Mouse (Mus musculus) brain, embryonic 14.5 days (tissue): Measurements from ENCODE around the gene Gmnn. TPM values are rescaled to one million over a fixed set of nuclear protein-coding genes. Genes with fewer than 3 reads are reported as not detected.
A peak's percentile ranks its signal among the peaks of the same experiment; 100 is the strongest.
"Not testable (repeated sequence)": the region's sequence is repeated elsewhere in the genome, so short reads cannot be mapped to it uniquely, and the experiment has no call there.

Experiments
- DNase-seq: peaks from one replicate; pipeline ENCODE4 v3.0.0-alpha.2; 2011; ENCODE audit warnings: low read depth
- CTCF ChIP-seq: fragments of 200-500 bp; IDR thresholded peaks from 2 replicates; pipeline ENCODE4 v1.5.1; 2012; ENCODE audit warnings: inconsistent platforms, mild to moderate bottlenecking, moderate library complexity, borderline replicate concordance; ENCODE audit not compliant: insufficient read depth, insufficient read length; ENCODE audit errors: extremely low read depth
- POLR2A ChIP-seq: fragments of 200-500 bp; IDR thresholded peaks from 2 replicates; pipeline ENCODE4 v1.6.1; 2012; ENCODE audit warnings: mild to moderate bottlenecking, inconsistent platforms, borderline replicate concordance; ENCODE audit not compliant: poor library complexity, insufficient read depth, insufficient read length, severe bottlenecking; ENCODE audit errors: extremely low read depth
- polyA plus RNA-seq: library from polyadenylated mRNA; depleted of rRNA; stranded (reverse); fragments of >200 nt; gene quantifications from 2 replicates; pipeline ENCODE4 v1.2.3, GENCODE M21; 2012

The Gmnn gene
- polyA plus RNA-seq, 1 experiment: 13.6 TPM

DNA sequence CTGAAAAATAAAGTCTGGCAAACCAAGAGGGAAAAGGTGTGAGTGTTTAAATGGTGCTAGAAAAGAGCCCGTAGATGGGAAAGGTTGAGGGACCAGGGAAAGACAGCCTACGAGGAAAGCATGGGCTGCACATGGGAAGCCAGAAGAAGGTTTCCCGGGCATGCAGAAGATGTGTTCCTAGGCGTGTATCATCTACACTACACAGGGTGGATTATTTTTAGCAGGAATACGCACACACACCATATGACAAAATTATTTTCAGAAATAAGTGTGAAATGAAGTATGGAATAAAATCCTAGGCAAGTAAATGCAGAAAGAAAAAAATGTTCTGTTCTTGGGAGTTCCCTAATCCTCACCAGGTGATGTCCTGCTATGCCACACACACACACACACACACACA is 25.8 kb upstream of the Gmnn start:
- no peak for DNase-seq
- TF ChIP-seq POLR2A (no peak), CTCF (no peak)

GRCm38 (mm10) chr13:24786014-24786490 is 24.3 kb upstream of the Gmnn start:
- TF ChIP-seq CTCF: no peak
- no peak for TF ChIP-seq POLR2A
- DNase-seq: peak; percentile 51

- TF ChIP-seq POLR2A: no peak
- TF ChIP-seq CTCF: no peak
- DNase-seq: peak; percentile 47
These were observed 20.2 kb upstream of the Gmnn start for GRCm38 (mm10) chr13:24781916-24782315.

DNA sequence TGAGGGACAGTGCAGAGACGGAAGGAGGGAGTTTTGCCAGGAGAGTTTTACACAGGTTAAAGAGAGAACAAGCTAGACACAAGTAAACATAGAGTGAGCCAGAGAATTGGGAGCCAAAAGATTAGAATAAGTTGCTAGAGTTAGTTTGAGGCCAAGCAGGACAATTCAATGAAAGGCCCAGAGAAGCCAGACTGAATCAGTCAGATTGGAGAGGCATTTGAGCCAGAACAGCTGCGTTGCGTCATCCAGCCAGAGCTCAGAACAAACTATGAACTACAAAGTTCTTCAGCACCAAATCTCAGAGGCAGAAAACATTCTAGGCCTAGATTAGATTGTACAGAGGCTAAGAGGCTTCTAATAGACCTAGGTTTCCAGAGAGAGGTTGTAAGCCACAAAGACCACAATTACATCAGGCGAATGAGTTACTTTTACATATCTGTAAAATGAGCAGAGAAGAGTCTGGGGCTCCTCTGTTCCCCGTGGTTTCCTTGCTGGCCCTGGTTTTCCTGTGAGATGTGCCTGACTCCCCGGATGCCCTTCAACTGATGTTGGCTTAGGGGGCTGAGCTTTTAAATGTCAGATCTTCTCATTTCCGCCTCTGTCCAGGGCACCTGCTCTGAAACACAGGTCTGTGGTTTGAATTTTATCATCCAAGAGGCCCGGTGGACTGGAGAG is 17.1 kb upstream of the Gmnn start:
- TF ChIP-seq POLR2A (no peak), CTCF (no peak)

GRCm38 (mm10) chr13:24778026-24778425 is 16.3 kb upstream of the Gmnn start:
- TF ChIP-seq POLR2A (no peak), CTCF (no peak)

More for the DNA sequence above, 17.1 kb upstream of the Gmnn start:
- DNase-seq: no peak

DNA sequence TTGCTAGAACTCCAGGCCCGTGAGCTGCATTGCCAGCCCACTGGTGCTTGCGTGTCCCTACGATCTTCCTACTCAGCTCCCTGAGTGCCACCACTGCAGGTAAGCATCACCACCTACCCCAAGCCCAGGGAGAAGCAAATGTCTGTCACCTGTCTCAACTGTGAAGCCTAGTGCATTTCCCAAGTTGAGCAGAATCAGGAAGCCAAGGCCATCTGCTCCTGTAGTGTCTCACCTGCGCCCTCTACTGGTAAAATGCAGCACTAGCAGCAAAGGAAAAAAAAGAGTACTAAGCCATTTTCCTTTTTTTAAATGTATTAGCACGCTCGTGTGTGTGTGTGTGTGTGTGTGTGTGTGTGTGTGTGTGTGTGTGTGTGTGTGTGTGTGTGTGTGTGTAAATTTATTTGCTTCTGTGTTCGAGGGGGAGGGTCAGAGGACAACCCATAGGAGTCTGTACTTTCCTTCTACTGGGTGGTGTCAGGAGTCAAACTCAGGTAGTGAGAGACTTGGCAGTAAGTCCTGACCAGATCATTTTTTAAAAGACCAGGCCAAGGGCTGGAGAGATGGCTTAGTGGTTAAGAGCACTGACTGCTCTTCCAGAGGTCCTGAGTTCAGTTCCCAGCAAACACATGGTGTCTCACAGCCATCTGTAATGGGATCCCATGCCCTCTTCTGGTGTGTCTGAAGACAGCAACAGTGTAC is 14.6 kb upstream of the Gmnn start:
- peak; percentile 71 for DNase-seq
- TF ChIP-seq POLR2A (no peak), CTCF (peak; percentile 78)

More at GRCm38 (mm10) chr13:24778026-24778425, 16.3 kb upstream of the Gmnn start:
- DNase-seq: no peak

DNA sequence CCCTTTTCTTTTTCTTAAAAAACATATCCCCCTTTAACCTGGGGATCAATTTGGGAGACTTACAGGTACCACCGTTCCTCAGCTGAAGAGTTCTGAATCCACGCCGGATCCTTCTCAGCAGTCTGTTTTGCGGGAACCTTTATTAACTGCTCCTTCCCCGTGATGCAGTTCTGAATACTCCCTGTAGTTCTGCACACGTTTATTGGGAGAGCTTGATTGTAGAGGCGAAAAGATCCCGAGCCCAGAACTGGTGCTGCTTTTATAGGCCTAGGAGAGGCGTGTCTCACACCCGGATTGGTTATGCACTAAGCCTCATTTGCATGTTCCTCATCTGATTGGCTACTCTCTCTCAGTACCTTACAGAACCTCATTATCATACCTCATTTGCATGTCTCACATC is 9.8 kb upstream of the Gmnn start:
- DNase-seq: not testable (repeated sequence)

GRCm38 (mm10) chr13:24767809-24768208 is 6.1 kb upstream of the Gmnn start:
- not testable (repeated sequence) for DNase-seq

DNA sequence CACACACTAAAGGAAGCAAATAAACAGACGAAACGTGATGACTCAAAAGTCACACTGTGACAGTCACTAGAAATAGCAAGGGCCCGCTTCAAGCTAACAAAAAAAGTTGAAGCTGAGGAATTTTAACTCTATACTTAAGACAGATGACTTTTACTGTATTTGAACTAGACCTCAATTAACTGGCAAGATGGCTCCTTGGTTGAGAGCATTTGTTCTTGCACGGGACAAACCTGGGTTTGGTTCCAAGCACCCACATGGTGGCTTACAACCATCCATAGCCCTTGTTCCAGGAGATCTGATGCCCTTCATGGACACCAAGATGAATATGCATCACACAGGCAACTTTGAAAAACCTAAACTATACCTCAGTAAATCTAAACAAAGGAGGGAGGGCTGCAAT is 531 bp upstream of the Gmnn start:
- TF ChIP-seq POLR2A (no peak), CTCF (no peak)
- no peak for DNase-seq

DNA sequence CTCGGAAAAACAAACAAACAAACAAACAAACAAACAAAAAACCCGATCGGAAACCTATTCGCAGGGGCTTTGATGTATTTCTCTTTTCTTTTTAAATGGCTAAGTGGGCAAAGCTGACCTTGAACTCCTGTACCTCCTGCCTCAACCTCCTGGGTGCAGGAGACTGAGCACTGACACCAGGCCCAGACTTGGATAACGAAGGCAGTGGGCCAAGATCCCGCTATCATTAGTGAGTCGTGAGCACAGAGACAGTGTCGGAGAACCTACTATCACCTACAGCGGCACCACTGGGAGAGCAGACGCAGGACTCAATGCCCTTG is 680 bp downstream of the Gmnn start:
- no peak for DNase-seq
- no peak for TF ChIP-seq CTCF

DNA sequence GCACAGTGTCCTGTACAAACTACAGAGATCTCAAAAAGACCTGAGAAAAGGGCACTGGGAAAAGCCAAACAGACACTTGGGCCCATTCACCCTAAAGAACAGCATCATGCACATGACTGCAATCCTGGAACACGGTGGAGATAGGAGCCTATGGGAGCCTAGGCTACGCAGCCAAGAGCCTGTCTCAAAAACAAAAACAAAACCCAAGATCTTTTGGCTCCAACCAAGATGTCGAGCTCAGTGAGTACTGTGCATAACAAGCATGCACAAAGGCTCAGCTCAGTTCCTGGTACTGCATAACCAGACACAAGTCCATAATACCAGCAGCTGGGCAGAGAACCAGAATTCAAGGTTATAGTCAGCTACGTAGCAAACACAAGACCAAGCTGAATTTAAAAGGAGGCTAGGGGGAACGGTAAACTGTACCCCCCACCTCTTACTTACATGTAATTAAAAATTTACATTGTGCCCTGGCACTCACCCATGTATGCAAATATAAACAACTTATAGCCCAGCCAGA is 1.3 kb downstream of the Gmnn start:
- TF ChIP-seq POLR2A: no peak
- TF ChIP-seq CTCF: no peak

DNA sequence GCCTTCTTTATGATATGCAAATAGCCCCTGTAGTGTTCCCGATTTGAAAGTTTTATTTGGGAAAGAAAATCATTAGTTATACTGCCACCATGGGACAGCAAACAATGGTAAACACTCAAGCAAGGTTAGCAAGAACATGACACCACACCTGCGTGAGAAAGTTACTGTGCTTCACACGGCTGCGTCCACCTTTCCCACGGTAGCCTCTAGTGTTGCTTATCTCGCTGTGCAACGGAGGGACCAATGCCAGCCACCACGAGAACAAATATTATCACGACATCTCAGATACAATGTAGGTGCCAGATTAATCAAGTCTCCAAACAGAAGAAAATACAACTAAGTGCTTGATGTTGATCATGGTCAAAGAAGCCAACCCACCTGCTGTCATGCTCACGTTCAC is 2.3 kb downstream of the Gmnn start:
- no peak for DNase-seq
- no peak for TF ChIP-seq POLR2A
- TF ChIP-seq CTCF: no peak

More for the DNA sequence above, 1.3 kb downstream of the Gmnn start:
- peak; percentile 71 for DNase-seq
